Mouse (Mus musculus) heart, adult 2 months (tissue): ENCODE measurements around the gene Asb13. TPM values are rescaled to one million over a fixed set of nuclear protein-coding genes. Genes with fewer than 3 reads are reported as not detected.

Source experiments
- DNase-seq, 2 experiments: peaks; one replicate each; pipeline ENCODE4 v3.0.0; 2021
- H3K27ac ChIP-seq: fragments of 200-600 bp; 2 replicates; pipeline ENCODE4 v1.8.1; 2022
- H3K27me3 ChIP-seq: fragments of 200-500 bp; 2 replicates; pipeline ENCODE4 v1.6.1; 2012; ENCODE audit warnings: mild to moderate bottlenecking, low read length, inconsistent platforms, mixed read lengths; ENCODE audit not compliant: control insufficient read depth, insufficient read depth
- H3K36me3 ChIP-seq: fragments of 200-500 bp; 2 replicates; pipeline ENCODE4 v1.6.1; 2012; ENCODE audit warnings: low read length, inconsistent platforms; ENCODE audit not compliant: control insufficient read depth, insufficient read depth
- H3K4me1 ChIP-seq: fragments of 200-500 bp; 2 replicates; pipeline ENCODE4 v1.6.1; 2011; ENCODE audit warnings: low read length; ENCODE audit not compliant: control insufficient read depth, insufficient read depth
- H3K4me3 ChIP-seq: fragments of 200-600 bp; 2 replicates; pipeline ENCODE4 v1.8.1; 2022
- H3K79me2 ChIP-seq: fragments of 200-500 bp; replicated peaks from 2 replicates; pipeline ENCODE4 v1.6.1; 2012; ENCODE audit warnings: mild to moderate bottlenecking, inconsistent platforms, low read length, moderate library complexity, mixed read lengths; ENCODE audit not compliant: control insufficient read depth, insufficient read depth
- H3K9ac ChIP-seq: fragments of 200-500 bp; 2 replicates; pipeline ENCODE4 v1.6.1; 2012; ENCODE audit warnings: low read depth, mild to moderate bottlenecking, control low read depth, inconsistent platforms, low read length, mixed read lengths
- CTCF ChIP-seq: fragments of 200-600 bp; IDR thresholded peaks from 2 replicates; pipeline ENCODE4 v1.8.1; 2022; ENCODE audit warnings: antibody characterized with exemption, mild to moderate bottlenecking, moderate library complexity
- EP300 ChIP-seq: fragments of 200-500 bp; IDR thresholded peaks from 2 replicates; pipeline ENCODE4 v1.6.1; 2011; ENCODE audit warnings: low read depth, low read length, control low read depth; ENCODE audit not compliant: insufficient read depth
- POLR2A ChIP-seq: fragments of 200-500 bp; IDR thresholded peaks from 2 replicates; pipeline ENCODE4 v1.6.1; 2011; ENCODE audit warnings: mild to moderate bottlenecking, low read depth, low read length, control low read depth; ENCODE audit not compliant: insufficient read depth
- WGBS: fragments of 180-500 bp; shearing (Covaris S2); methylation state at CpG from one replicate; pipeline ENCODE4 v1.1.7; 2018; 5-methylcytosine and 5-hydroxymethylcytosine counted together
- intact Hi-C: fragments of 180-260 bp; cut with DNase I; formaldehyde crosslinking; loops from one replicate; pipeline ENCODE4 v1.15.1; 2025
- polyA plus RNA-seq: library from polyadenylated mRNA; depleted of rRNA; stranded (reverse); fragments of >200 nt; gene quantifications from 2 replicates; pipeline ENCODE4 v1.2.3, GENCODE M21; 2012
- total RNA-seq, 2 experiments: library from RNA; stranded (reverse); gene quantifications; 2 replicates each; pipeline ENCODE4 v1.2.3; 2021

Asb13 gene
- total and polyA plus RNA-seq, 3 experiments = 8.4 to 11.5 (median 8.7) TPM

DNA sequence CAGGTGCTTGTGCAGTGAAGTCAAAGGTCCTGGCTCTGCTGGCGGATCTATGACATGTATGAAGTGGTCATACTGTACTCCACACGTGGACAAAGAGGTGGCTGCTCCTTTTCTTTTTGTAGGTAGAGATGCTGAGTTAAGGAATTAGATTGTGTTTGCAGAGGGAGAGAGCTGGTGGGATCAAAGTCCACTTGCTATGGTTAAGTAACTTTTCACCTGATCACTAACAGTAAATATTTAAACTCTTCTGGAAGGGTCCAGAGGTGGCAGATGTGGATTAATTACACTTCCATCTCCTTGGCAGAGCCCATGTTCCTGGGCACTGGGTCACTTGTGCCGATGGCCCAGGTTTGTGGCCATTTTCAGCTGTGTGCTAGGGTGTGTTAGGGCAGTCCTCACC lies 12.1 kb downstream of the Asb13 start:
- Histone ChIP-seq H3K9ac (no peak overlapping the region), H3K36me3 (no peaks in the 10 kb centered on the region), H3K27me3 (no peaks in the 10 kb centered on the region), H3K79me2 (no peaks in the 10 kb centered on the region), H3K4me1 (no peaks in the 10 kb centered on the region), H3K27ac (no peak overlapping the region), H3K4me3 (no peak overlapping the region)
- intact Hi-C loops = no loop called here
- DNase-seq = no peak
- WGBS = 86% methylated on average over 3 of the region's 3 CpGs
- no peak for TF ChIP-seq CTCF
- no peak for TF ChIP-seq EP300
- no peak for TF ChIP-seq POLR2A

DNA sequence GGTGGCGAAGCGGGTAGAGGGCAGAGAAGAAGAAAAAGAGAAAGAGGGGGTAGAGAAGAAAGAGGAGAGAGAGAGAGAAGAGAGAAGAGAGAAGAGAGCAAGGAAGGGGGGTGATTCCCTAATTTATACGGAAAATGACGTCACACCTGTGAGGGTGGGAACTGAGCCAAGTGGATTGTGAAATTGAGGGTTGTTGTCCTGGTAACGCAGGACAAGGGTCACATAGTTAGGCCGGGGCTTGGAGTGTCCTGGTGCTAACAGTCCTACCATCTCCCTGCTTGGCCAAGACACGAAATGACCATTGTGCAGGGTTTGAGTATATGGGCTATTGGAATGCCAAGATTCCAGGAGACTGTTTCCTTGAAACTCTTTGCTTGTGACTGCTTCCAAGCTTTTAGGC lies 12.7 kb downstream of the Asb13 start:
- Histone ChIP-seq H3K36me3 (no peaks in the 10 kb centered on the region), H3K27me3 (no peaks in the 10 kb centered on the region), H3K9ac (no peak overlapping the region), H3K27ac (no peak overlapping the region), H3K79me2 (no peaks in the 10 kb centered on the region), H3K4me3 (no peak overlapping the region), H3K4me1 (no peaks in the 10 kb centered on the region)
- intact Hi-C loops = no loop called here
- no peak for DNase-seq
- TF ChIP-seq CTCF = no peak
- TF ChIP-seq POLR2A = no peak
- TF ChIP-seq EP300 = no peak
- 88% methylated on average over 7 of the region's 7 CpGs for WGBS

DNA sequence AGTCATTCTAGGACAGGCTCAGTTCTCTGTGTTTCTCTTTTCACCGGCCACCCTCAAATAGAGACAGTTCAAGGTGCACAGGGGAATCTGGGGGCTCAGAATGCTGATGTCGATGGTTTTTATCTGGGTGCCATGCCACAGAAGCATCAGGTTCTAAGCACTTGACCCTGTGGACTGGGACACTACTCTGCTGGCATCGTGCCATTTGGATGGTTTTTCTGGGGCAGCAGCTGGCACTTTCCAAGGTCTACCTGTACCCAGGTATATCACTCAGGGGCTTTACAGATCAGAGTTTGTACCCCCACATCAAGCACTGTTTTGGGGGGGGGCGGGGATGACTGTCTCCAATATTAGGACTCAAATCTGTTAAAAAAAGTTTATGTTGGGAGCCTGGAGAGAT lies 16.7 kb downstream of the Asb13 start:
- TF ChIP-seq EP300 (no peak), POLR2A (no peak), CTCF (no peak)
- intact Hi-C loops = no loop called here
- H3K9ac ChIP-seq = no peak overlapping the region
- H3K27ac ChIP-seq = no peak overlapping the region
- no peak for DNase-seq
- 88% methylated on average over 4 of the region's 4 CpGs for WGBS
- H3K79me2 ChIP-seq = no peaks in the 10 kb centered on the region
- H3K27me3 ChIP-seq = no peaks in the 10 kb centered on the region
- no peaks in the 10 kb centered on the region for H3K4me1 ChIP-seq
- H3K4me3 ChIP-seq = no peak overlapping the region
- no peaks in the 10 kb centered on the region for H3K36me3 ChIP-seq

DNA sequence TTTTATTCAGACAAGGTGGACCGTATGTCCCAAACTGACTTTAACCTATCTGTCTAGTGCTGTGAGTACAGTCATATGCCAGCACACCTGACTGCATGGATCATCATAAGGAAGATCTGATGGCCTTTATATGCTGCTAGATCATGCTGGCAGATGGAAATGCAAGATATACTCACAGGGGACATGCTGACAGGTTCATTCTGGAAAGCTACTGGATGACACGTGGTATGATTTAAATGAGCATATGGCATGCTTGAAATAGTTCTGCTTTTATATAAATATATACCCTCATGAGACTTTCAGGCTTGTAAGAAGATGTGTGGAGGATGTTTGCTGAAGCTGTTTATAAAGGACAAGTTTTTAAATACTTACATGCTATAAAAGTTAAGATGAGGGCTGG lies 20.6 kb downstream of the Asb13 start:
- no peak overlapping the region for H3K9ac ChIP-seq
- DNase-seq = no peak
- H3K4me3 ChIP-seq = no peak overlapping the region
- no peaks in the 10 kb centered on the region for H3K79me2 ChIP-seq
- H3K36me3 ChIP-seq = no peaks in the 10 kb centered on the region
- 80% methylated on average over 2 of the region's 2 CpGs for WGBS
- no peaks in the 10 kb centered on the region for H3K4me1 ChIP-seq
- no peaks in the 10 kb centered on the region for H3K27me3 ChIP-seq
- intact Hi-C loops = no loop called here
- no peak overlapping the region for H3K27ac ChIP-seq
- TF ChIP-seq EP300 = no peak
- no peak for TF ChIP-seq CTCF
- no peak for TF ChIP-seq POLR2A

DNA sequence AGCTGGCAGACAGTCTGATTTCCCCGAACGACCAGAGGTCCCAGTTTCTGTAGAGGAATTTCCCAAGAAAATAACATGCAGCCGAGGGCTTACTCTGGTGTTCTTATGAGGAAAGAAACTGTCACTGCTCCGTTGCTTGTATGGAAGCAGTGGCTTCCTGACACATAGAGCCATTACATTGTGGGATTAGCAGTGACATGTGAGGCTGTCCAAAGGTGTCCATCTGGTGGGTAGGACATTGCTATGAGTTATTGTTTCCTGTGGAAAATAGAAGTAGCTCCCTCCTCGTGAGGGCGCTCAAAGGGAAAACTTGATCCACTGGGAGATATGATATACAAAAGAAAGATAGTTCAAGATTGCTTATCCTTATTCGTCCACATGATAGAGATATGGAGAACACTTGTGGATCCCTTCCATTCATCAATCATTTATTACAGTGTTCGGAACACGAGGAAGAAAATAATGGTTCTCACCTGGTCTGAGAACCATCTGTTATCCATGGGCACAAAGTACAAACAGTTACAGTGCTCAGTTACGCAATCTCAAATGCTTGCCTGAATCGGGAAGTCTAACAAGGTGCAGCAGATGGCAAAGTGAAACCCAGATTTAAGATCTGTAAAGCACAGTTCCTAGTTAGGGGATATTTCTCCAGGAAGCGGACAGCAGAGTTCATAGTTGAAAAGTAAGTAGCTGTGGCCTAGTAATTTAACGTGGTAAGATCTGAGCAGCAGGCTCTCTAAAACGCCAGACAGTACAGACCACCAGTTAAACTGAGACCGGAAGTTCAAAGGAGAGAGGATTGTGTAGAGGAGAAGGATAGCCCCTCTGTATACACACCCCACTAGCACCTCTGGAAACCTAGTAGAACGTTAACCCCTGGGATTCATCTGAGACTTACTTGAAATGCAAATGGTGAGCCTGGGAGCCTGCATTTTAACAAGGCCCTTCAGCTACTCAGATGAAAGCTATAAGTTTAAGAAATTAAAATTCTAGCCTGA lies 25.6 kb downstream of the Asb13 start:
- 67% methylated on average over 16 of the region's 16 CpGs for WGBS
- intact Hi-C loops = no loop called here
- no peaks in the 10 kb centered on the region for H3K27me3 ChIP-seq
- H3K27ac ChIP-seq = no peak overlapping the region
- no peak overlapping the region for H3K9ac ChIP-seq
- H3K4me1 ChIP-seq = no peaks in the 10 kb centered on the region
- H3K79me2 ChIP-seq = no peaks in the 10 kb centered on the region
- no peak overlapping the region for H3K4me3 ChIP-seq
- TF ChIP-seq CTCF = no peak
- no peak for TF ChIP-seq POLR2A
- TF ChIP-seq EP300 = no peak
- DNase-seq = no peak
- H3K36me3 ChIP-seq = no peaks in the 10 kb centered on the region

DNA sequence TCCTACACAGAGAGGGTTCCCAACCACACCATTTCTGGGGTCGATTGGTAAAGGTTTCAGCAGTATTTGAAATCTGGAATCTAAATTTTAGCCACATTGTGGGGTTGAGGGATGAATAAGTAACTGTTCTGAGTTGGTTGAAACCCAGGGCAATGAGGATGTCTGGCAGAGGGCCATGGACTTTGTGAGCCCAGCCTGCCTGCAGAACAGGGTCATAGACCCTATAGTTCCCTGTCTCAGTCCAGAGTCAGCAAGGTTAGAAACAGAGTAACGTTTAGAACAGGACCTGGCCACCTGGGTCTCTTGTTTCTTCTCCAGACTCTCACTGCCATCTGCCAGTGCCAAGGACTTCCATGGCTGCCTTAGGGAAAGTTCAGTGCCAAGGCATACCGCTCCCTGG lies 30.4 kb downstream of the Asb13 start:
- H3K36me3 ChIP-seq = no peaks in the 10 kb centered on the region
- no peaks in the 10 kb centered on the region for H3K4me1 ChIP-seq
- H3K27me3 ChIP-seq = no peaks in the 10 kb centered on the region
- no peak for DNase-seq
- H3K27ac ChIP-seq = no peak overlapping the region
- intact Hi-C loops = no loop called here
- no peaks in the 10 kb centered on the region for H3K79me2 ChIP-seq
- no peak overlapping the region for H3K4me3 ChIP-seq
- 70% methylated on average over 3 of the region's 3 CpGs for WGBS
- no peak overlapping the region for H3K9ac ChIP-seq
- TF ChIP-seq POLR2A (no peak), EP300 (no peak), CTCF (no peak)
